Mouse (Mus musculus) frontal cortex, postnatal 25 days (tissue): ENCODE measurements at regions not wholly inside any gene's neighbourhood (a gene's known extent, or its start where the extent isn't known, plus 50 kb on each side); places are given as distances from the start of the nearest gene placed in this dataset.

Experiments used
- DNase-seq, 2 experiments: peaks; one replicate each; pipeline ENCODE4 v3.0.0; 2022; ENCODE audit warnings: low spot score in 2 of 2

- DNase-seq: no peak
Observed at GRCm38 (mm10) chr9:32906233-32906872, 270.3 kb downstream of the Ets1 start.

- DNase-seq: no peak
Observed at GRCm38 (mm10) chr9:32910641-32911040, 274.6 kb downstream of the Ets1 start.

GRCm38 (mm10) chr9:32915633-32916032 lies 279.6 kb downstream of the Ets1 start:
- no peak for DNase-seq

- DNase-seq: no peak
Observed at GRCm38 (mm10) chr9:32916731-32917130, 280.7 kb downstream of the Ets1 start.

GRCm38 (mm10) chr9:32923925-32924324 lies 287.9 kb downstream of the Ets1 start:
- DNase-seq: no peak

GRCm38 (mm10) chr9:32924333-32924886 lies 288.4 kb downstream of the Ets1 start:
- DNase-seq: no peak

GRCm38 (mm10) chr9:32925036-32925435 lies 289.0 kb downstream of the Ets1 start:
- no peak for DNase-seq

- DNase-seq: no peak
Observed at GRCm38 (mm10) chr9:32925720-32926595, 289.9 kb downstream of the Ets1 start.

GRCm38 (mm10) chr9:32927656-32928055 lies 291.6 kb downstream of the Ets1 start:
- DNase-seq: no peak

GRCm38 (mm10) chr9:32928289-32929000 lies 292.4 kb downstream of the Ets1 start:
- DNase-seq: no peak

- no peak for DNase-seq
Observed at GRCm38 (mm10) chr9:32929331-32929730, 293.3 kb downstream of the Ets1 start.

GRCm38 (mm10) chr9:32929826-32930225 lies 293.8 kb downstream of the Ets1 start:
- no peak for DNase-seq

- no peak for DNase-seq
Observed at GRCm38 (mm10) chr9:32931266-32932005, 295.4 kb downstream of the Ets1 start.

GRCm38 (mm10) chr9:32933237-32934071 lies 297.4 kb downstream of the Ets1 start:
- no peak for DNase-seq

GRCm38 (mm10) chr9:32934436-32934835 lies 298.4 kb downstream of the Ets1 start:
- DNase-seq: no peak

- no peak for DNase-seq
Observed at GRCm38 (mm10) chr9:32936462-32936861, 300.4 kb downstream of the Ets1 start.

GRCm38 (mm10) chr9:32937391-32937790 lies 301.4 kb downstream of the Ets1 start:
- no peak for DNase-seq

- DNase-seq: no peak
Observed at GRCm38 (mm10) chr9:32938857-32939256, 302.8 kb downstream of the Ets1 start.

- no peak for DNase-seq
Observed at GRCm38 (mm10) chr9:32939626-32940025, 303.6 kb downstream of the Ets1 start.

GRCm38 (mm10) chr9:32940111-32940813 lies 304.2 kb downstream of the Ets1 start:
- DNase-seq: peak; percentile 58 to 74
